Mouse (Mus musculus): ENCODE measurements around the gene Olfr1043. TPM values are rescaled to one million over a fixed set of nuclear protein-coding genes. Genes with fewer than 3 reads are reported as not detected.

The Olfr1043 gene
- not detected in 2 replicates for polyA plus RNA-seq (2012; rRNA removed; ENCODE audit: low replicate concordance)

DNA sequence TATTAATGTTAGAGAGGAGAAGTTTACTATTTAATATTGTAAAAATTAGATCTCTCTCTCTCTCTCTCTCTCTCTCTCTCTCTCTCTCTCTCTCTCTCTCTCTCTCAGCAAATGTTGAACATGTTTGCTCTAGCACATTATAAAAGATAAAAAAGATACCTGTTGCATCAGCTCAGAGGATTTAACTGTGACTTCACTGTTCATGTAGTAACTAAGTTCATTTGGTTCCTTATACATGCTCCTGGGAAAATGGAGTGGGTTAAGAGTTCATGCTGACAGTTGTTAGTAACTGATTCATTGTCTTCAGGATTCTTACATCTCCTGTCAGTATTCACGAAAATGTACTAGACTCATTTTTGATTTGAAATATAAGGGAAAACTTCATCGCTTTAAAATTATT is at the start of gene Olfr1043:
Olfr1043 (minus strand) TSS at position 101 of the 400 bp plus-strand sequence.

GRCm38 (mm10) chr2:86202909-86203308 is 35.6 kb upstream of the Olfr1043 start, which contains the start of gene Olfr1045:
TSS of gene Olfr1045 (minus strand) at chr2:86203009.

DNA sequence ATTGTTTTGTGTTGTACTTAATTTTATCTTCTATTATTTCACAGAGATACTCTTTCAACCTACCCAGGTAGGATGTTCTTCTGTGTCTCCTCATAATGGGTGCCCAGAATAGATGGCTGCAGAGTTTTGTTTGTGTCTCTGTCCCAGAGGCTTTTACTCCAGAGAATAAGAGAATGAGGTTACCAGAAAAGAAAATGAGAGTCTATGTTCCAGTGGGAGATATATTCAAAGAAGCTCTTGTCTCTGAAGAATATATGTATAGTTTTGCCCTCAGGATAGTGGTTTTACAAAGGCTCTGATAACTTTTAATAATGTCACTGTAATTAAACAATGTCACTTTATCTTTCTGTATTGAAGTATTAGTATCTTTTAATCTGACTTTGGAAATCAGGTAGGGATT is 18.3 kb upstream of the Olfr1043 start, which contains the start of gene Olfr52:
Olfr52 (minus strand) TSS at position 101 of the 400 bp plus-strand sequence.

DNA sequence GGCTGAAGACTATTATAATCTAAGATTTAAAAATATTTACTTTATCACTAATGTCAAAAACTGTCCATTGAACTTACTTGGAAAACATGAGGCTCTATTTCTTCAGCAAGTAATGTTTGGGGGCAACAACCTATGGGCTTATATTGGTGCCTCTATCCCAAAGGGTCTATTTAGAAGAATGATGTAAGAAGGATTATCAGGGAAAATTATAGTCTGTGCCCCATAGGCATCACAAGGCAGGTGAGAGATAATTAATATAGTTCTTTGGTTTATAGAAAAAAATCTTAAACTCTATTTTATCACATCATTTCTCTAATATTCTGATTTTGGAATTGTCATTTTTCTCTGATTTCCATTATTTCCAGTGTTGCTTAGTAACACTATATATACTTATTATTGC is 10.4 kb upstream of the Olfr1043 start, which contains the start of gene Olfr1044:
Olfr1044 (minus strand) TSS at position 101 of the 400 bp plus-strand sequence.

DNA sequence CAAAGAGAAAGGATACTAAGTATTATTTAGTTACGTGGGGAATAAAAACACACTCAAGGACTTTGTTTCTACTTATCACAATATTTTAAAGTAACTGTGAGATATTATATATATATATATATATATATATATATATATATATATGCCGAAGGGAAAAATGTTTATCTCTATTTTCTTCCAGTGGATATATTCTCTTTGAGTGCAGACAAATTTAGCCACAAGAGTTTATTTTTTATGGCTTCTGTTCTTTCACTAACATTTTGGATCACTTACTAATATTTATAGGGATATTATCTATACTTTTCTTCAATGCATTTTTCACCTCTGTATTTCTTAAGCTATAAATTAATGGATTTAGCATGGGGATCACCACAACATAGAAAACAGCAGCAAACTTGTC is 5.6 kb downstream of the Olfr1043 start, which contains the start of gene Olfr1042:
Olfr1042 (minus strand) TSS at position 101 of the 400 bp plus-strand sequence.

DNA sequence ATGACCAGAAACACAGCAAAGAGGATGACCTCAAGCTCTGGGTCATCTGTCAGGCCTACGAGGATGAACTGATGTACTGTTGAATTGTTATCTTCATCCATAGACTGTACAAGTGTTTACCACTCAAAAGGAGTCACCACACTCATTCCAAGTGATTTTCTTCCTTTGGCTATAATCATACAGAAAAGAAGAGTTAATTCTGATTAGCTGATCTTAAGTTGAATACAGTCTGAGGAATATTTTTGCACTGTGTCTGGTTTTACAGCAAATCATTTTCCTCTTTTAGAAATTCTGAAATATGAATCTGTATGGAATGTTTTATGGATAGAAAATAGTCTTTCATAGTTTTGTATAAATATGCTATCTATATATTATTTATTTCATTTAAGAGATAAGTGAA is 20.7 kb downstream of the Olfr1043 start, which contains the start of gene Olfr1040:
Olfr1040 (minus strand) TSS at position 101 of the 400 bp plus-strand sequence.

DNA sequence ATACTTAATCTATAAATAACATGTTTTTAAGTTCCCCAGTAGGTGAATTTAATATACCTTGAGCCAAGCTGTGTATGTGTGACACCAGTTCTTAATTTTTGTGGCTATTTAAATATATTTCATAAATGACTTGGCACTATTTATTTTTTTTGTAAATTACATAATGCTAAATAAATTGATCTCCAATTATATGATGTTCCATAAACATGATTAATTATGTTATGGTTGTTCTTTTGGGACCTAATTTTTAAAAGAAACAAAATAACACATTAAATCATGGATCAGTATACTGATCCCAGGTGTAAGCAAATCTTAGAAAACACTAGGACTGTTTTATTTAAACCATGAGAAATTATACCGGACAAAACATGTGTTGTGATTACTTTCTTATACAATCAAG is 31.5 kb downstream of the Olfr1043 start, which contains the start of gene Olfr1039:
Olfr1039 (minus strand) TSS at position 101 of the 400 bp plus-strand sequence.

Other genes starting within 250 kb of the Olfr1043 start
- not detected in 2 replicates for gene Olfr1026, start 246.0 kb downstream of the Olfr1043 start, polyA plus RNA-seq (2012; rRNA removed; ENCODE audit: low replicate concordance)
- gene Olfr1028, start 217.1 kb downstream of the Olfr1043 start, polyA plus RNA-seq (2012; rRNA removed; ENCODE audit: low replicate concordance) = not detected in 2 replicates
- gene Olfr1029, start 193.6 kb downstream of the Olfr1043 start, polyA plus RNA-seq (2012; rRNA removed; ENCODE audit: low replicate concordance) = not detected in 2 replicates
- not detected in 2 replicates for gene Olfr1030, start 188.2 kb downstream of the Olfr1043 start, polyA plus RNA-seq (2012; rRNA removed; ENCODE audit: low replicate concordance)
- not detected in 2 replicates for gene Olfr1031, start 177.2 kb downstream of the Olfr1043 start, polyA plus RNA-seq (2012; rRNA removed; ENCODE audit: low replicate concordance)
- gene Olfr1032, start 162.0 kb downstream of the Olfr1043 start, polyA plus RNA-seq (2012; rRNA removed; ENCODE audit: low replicate concordance) = not detected in 2 replicates
- 1.3 and 1.7 TPM in 2 replicates for gene Olfr1033, start 146.9 kb downstream of the Olfr1043 start, polyA plus RNA-seq (2012; rRNA removed; ENCODE audit: low replicate concordance)
- gene Olfr1034, start 121.7 kb downstream of the Olfr1043 start, polyA plus RNA-seq (2012; rRNA removed; ENCODE audit: low replicate concordance) = 0.23 and 0.26 TPM in 2 replicates
- not detected in 2 replicates for gene Olfr1036, start 93.5 kb downstream of the Olfr1043 start, polyA plus RNA-seq (2012; rRNA removed; ENCODE audit: low replicate concordance)
- not detected in 2 replicates for gene Olfr1037, start 80.1 kb downstream of the Olfr1043 start, polyA plus RNA-seq (2012; rRNA removed; ENCODE audit: low replicate concordance)
- not detected in 2 replicates for gene Olfr1039, start 31.6 kb downstream of the Olfr1043 start, polyA plus RNA-seq (2012; rRNA removed; ENCODE audit: low replicate concordance)
- gene Olfr1040, start 20.8 kb downstream of the Olfr1043 start, polyA plus RNA-seq (2012; rRNA removed; ENCODE audit: low replicate concordance) = not detected in 2 replicates
- gene Olfr1042, start 5.7 kb downstream of the Olfr1043 start, polyA plus RNA-seq (2012; rRNA removed; ENCODE audit: low replicate concordance) = not detected in 2 replicates
- gene Olfr1044, start 10.3 kb upstream of the Olfr1043 start, polyA plus RNA-seq (2012; rRNA removed; ENCODE audit: low replicate concordance) = not detected in 2 replicates
- not detected in 2 replicates for gene Olfr52, start 18.2 kb upstream of the Olfr1043 start, polyA plus RNA-seq (2012; rRNA removed; ENCODE audit: low replicate concordance)
- gene Olfr1045, start 35.5 kb upstream of the Olfr1043 start, polyA plus RNA-seq (2012; rRNA removed; ENCODE audit: low replicate concordance) = not detected in 2 replicates
- not detected in 2 replicates for gene Olfr1046, start 51.8 kb upstream of the Olfr1043 start, polyA plus RNA-seq (2012; rRNA removed; ENCODE audit: low replicate concordance)
- gene Olfr1047, start 63.9 kb upstream of the Olfr1043 start, polyA plus RNA-seq (2012; rRNA removed; ENCODE audit: low replicate concordance) = not detected in 2 replicates
- gene Olfr1048, start 72.8 kb upstream of the Olfr1043 start, polyA plus RNA-seq (2012; rRNA removed; ENCODE audit: low replicate concordance) = not detected in 2 replicates
- not detected in 2 replicates for gene Olfr1049, start 90.8 kb upstream of the Olfr1043 start, polyA plus RNA-seq (2012; rRNA removed; ENCODE audit: low replicate concordance)
- gene Olfr1051, start 111.6 kb upstream of the Olfr1043 start, polyA plus RNA-seq (2012; rRNA removed; ENCODE audit: low replicate concordance) = not detected in 2 replicates
- not detected in 2 replicates for gene Olfr1052, start 124.9 kb upstream of the Olfr1043 start, polyA plus RNA-seq (2012; rRNA removed; ENCODE audit: low replicate concordance)
- not detected in 2 replicates for gene Olfr1053, start 147.8 kb upstream of the Olfr1043 start, polyA plus RNA-seq (2012; rRNA removed; ENCODE audit: low replicate concordance)
- not detected in 2 replicates for gene Olfr1054, start 167.9 kb upstream of the Olfr1043 start, polyA plus RNA-seq (2012; rRNA removed; ENCODE audit: low replicate concordance)
- not detected in 2 replicates for gene Olfr1055, start 182.8 kb upstream of the Olfr1043 start, polyA plus RNA-seq (2012; rRNA removed; ENCODE audit: low replicate concordance)
- not detected in 2 replicates for gene Olfr1056, start 194.9 kb upstream of the Olfr1043 start, polyA plus RNA-seq (2012; rRNA removed; ENCODE audit: low replicate concordance)
- not detected in 2 replicates for gene Olfr1057, start 210.9 kb upstream of the Olfr1043 start, polyA plus RNA-seq (2012; rRNA removed; ENCODE audit: low replicate concordance)
- gene Olfr1058, start 221.0 kb upstream of the Olfr1043 start, polyA plus RNA-seq (2012; rRNA removed; ENCODE audit: low replicate concordance) = not detected in 2 replicates
- gene Olfr1061, start 246.5 kb upstream of the Olfr1043 start, polyA plus RNA-seq (2012; rRNA removed; ENCODE audit: low replicate concordance) = not detected in 2 replicates